Mouse (Mus musculus) frontal cortex, adult 2 months (tissue): ENCODE data around the gene Helb. TPM values are rescaled to one million over a fixed set of nuclear protein-coding genes. Genes with fewer than 3 reads are reported as not detected.

Experiments
- DNase-seq, 2 experiments: peaks; one replicate each; pipeline ENCODE4 v3.0.0; 2022; ENCODE audit warnings: low spot score in 1 of 2; ENCODE audit errors: extremely low spot score in 1 of 2
- polyA plus RNA-seq: library from polyadenylated mRNA; depleted of rRNA; stranded (reverse); fragments of >200 nt; gene quantifications from 2 replicates; pipeline ENCODE4 v1.2.3, GENCODE M21; 2012; rRNA removed

The Helb gene
- polyA plus RNA-seq, 1 experiment = 4.5 TPM

DNA sequence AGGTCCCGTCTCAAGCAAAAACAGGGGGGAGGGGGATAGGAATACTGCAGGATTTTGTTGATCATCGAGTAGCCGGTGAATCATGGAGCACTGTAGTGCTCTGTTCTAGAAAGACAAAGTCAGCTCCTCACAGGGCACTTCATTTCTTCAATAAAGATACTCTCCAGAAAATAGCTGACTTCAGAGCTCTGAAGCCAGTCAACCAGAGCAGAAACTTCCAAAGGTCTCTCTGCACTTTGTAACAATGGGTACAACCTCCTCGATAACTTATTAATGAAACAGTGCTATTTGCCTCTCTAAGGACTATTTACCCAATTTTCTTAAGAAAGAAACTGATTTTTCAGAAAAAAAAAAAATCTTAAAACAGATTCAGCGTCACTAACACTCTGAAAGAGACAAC lies 17.1 kb downstream of the Helb start:
- DNase-seq = no peak

DNA sequence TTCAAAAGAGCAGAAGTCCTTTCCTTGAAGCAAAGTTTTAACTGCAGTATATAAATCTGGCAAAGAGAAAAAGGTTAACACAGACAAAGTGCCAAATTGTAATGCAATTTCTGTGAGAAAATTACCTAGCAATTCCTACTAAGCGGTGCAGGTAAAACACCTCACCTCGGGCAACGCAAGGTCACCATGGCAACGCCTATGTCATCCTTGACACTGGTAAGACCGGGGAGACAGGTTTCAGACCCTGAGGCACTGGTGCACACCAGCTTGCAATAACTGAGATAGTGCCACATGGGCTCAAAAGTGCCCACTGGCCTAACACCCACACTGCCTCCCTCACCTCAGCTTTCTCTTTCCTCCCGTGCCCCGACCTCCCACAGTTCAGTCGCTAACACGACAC lies 17.7 kb downstream of the Helb start:
- no peak for DNase-seq

DNA sequence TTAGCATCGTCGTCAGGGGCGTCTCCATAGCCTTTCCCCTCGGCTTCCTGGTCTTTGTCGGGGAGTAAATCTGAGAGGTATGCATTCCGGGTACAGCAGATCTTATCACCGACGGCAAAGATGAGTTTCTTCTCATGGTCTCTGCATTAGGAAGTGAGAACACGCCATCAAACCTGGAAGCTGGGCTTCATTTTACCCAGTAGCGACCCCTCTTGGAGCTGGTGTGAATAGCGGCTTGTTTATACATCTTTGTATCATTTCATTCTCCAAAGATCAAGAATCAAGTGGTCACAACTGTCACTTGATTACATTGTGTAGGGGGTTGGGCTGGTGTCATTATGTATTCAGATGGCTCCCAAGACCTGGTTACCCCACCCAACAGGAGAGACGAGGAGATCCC lies 20.2 kb downstream of the Helb start:
- no peak for DNase-seq

DNA sequence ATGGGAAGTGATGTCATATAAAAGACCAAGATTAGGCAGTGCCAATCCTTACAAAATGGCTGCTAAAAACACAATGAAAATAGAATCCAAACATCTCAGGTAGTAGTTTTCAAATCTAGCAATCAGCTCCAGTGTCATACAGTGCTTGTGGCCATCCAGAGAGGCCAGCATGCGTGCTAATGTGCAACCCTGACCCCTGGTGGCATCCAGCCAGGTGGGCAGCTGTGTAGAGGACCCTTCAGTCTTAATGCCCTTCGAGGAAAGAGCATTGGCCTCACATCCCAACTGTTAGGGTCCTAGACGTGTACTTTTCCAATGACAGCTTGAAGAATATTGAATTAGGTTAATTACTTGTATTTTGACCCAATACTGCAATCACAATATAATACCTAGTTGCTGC lies 34.9 kb downstream of the Helb start:
- no peak for DNase-seq

DNA sequence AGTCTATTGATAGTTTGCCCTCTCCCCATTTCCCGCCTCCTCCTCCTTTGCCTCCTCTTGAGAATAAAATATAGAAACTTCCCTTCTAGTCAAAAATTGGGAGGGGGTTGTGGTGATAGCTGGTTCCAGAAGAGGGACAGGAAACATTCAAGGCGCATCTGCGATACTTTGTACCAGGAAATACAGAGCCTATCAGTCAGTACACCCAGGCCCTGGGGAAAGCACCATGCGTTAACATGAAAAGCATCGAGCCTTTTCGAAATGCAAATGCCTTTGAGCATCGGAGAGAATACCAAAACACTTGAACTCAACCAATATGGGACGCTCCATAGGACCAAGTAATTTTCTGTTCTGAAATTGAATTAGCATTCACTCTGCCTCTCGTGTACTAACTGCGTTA lies 46.5 kb downstream of the Helb start:
- no peak for DNase-seq

DNA sequence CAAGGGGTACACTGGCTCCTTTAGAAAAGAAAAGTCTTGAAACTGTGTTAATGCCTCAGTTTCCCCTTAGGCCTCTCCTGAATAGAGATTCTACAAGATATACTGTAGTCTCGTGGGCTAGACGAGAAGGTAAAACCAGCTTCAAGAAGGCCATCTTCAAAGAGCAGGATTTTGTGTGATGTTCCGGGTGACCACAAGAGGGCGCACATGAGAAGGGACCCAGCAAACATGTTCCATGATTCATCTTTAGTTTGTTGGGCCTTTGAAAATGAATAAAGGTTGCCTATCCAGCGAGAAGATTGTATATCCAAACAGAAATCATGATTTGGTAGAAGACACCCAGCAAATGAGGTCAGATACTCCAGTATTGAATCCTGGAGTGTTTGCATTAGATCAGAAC lies 48.4 kb downstream of the Helb start:
- peak; percentile 4 to 72 for DNase-seq

DNA sequence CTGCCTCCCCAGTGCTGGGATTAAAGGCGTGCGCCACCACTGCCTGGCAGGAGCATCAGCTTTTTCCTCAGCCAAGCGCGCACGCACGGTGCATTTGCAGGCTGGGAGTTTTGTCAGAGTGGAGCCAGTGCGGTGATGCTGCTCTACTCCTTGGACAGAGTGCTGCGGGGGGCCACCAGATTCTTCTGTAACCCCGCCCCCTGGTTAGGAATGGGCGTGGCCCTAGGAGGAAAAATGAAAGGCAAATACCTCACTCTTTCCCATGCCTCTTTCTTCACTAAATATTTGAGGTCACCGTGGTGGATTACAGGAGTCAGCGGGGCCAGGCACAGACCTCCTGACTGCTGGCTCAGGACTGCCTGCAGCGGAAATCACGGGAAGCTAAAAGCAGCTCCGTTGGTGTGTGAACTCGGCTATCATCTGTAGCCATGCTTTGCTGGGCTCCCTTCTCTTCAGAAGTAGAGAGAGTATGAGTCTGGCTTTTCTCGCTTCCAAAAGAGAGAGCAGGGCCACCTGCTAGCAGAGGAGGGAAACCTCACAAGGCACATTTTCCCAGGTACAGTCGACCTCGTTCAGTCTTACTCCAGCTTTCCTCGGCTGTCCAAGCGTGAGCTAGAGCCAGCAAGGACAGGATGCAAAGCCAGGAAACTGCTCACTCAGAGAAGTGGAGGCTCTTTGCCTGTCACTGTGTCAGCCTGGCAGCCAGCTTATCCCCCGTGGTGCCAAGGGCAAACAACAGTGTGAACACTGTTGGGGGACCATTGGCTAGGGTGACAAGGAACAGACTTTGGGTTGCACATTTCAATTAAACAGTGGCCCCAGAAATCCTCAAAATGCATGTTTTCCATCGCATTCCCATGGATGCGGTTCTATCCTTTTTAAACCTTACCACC lies 51.3 kb downstream of the Helb start:
- no peak for DNase-seq

DNA sequence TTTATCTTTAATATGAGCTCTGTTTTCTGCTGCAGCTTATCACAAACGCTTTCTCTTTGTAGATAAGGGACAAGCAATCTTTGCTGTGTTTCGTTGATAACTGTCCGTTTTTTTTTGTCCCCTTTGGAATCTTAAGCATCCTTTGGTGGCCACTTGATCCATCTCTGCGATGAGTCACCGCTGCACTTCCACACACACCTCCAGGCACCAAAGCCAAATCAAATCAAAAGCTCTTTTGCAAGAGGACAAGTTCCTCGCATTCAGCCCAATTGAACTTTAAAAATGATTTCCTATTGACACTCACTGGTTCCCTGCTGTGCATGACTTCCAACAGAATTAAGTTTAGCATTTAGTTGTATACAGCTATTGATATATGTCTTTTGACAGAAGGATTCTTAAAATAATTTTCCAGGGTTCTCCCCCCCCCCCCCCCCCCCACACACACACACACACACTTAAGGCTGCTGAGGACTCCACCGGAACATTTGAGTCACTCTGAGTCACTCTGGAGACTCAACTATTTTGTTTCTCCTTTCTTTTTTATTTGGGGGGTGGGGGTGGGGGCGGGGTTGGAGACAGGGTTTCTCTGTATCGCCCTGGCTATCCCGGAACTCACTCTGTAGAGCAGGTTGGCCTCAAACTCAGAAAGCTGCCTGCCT lies 52.1 kb downstream of the Helb start:
- DNase-seq = no peak

DNA sequence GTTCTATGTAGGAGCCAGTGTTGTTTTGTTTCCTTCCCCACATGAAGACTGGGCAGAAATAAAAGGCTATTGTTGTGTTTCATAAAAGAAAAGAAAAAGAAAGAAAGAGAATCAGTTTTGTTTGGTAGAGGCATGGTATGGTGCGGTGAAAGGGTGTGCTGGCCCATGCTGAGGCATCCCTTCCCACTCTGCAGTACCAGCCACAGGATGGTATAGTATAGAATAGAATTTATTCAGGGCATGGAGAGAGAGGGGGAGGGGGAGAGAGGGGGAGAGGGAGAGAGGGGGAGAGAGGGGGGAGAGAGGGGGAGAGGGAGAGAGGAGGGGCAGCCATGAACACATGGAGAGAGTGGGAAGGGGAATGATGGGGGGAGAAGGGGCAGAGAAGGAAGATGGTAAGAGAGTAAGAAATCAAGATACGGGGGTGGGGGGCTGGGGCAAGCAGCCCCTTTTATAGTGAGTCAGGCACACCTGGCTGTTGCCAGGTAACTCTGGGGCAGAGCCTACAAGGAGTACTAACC lies 68.0 kb downstream of the Helb start:
- no peak for DNase-seq

DNA sequence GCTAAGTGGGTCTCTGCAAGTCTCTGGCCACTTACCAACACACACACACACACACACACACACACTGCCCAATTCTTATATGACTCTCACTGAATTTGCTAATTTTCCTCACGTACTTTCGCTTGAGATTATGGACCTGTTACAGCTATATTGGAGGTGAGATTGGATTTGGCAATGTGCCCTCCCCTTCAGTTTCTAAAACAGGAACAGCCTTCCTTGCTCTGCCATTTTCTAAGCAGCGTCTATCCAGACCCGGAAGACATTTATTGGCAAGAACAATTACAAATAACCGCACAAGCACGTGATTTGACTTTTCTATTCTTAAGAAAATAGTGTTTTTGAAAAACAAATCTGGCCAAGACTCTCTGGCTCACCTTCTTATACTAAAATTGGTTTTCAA lies 68.5 kb downstream of the Helb start:
- no peak for DNase-seq

DNA sequence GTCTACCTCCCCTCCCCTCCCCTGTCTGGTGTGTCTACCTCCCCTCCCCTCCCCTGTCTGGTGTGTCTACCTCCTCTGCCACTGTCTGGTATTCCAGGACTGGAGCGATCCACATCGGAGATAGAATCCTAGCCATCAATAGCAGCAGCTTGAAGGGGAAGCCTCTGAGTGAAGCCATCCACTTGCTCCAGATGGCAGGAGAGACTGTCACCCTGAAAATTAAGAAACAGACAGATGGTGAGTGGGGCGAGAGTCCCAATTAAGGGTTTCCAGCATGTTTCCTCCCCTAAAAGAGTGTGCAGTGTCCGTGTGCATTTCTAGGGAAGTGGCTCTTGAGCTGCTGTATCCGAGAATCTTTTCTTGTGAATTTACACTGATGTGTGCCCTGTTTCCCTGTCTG lies 74.6 kb downstream of the Helb start:
- DNase-seq = peak; percentile 67 to 83

DNA sequence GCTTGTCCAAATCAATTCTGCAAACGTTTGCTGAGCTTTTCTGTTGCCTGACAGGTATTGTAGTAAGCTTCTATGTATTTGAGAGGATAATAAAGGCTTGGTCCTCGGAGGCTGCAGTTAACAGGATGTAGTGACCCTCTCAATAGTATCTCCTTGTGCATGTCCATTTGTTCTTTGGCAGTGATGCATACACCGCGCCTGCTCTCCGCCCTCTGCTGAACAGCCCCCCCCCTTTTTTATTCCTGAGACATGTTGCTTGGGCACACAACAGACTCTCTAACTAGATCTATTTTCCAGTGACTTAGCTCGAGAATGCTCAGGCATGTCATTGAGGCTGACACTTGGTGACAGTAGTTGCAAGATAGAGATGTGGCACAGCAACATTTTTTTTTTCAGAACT lies 77.0 kb downstream of the Helb start:
- DNase-seq = no peak

DNA sequence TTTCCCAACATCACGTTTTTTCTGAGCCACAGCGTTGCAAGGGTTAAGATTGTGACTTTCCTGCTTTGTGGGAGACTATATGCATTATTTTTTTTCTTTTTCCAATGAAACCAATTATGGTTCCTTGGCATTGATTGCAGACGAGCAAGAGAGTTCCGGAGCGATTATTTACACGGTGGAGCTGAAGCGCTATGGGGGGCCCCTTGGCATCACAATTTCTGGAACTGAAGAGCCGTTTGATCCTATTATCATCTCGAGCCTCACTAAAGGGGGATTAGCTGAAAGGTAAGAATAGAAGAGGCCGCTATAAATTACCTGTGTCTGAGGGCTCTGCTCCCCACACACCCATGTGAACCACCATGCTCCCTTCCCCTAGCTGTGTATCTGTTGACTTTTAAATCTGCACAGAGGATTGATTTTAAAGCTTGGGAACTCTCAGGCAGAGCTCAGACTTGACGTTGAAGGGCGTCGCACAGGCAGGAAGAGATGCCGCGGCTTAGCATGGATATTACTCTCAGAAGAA lies 77.5 kb downstream of the Helb start:
- DNase-seq = no peak

DNA sequence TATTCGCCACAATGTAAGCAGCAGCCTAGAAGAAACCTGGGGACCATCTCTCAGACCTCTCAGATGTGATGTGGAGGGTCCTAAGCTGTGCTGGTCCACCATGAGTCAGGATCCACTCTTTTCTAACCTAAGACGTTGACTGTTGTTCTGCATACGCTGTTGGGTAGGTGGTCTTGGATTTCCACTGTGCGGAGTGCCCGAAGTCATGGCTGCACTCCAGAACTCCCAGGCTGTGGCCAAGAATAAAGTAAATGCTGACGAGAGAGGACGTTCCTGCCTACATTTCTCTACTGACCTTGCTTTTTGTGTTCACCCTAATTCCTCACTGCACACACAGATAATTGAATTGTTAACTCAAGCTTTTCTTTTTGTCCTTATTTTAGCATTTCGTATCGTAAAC lies 78.9 kb downstream of the Helb start:
- no peak for DNase-seq

Other genes with a start within 250 kb of the Helb start
- 86.5 and 99.3 TPM in 2 replicates for gene Tmbim4, start 88.6 kb upstream of the Helb start, polyA plus RNA-seq
- 0.80 TPM in 2 replicates for gene Irak3, start 89.1 kb upstream of the Helb start, polyA plus RNA-seq
- gene Llph, start 114.1 kb upstream of the Helb start, polyA plus RNA-seq = 43.0 and 49.0 TPM in 2 replicates